Mouse (Mus musculus) gastrocnemius, adult 2 months (tissue): ENCODE results near the gene Zmynd19. TPM values are rescaled to one million over a fixed set of nuclear protein-coding genes. Genes with fewer than 3 reads are reported as not detected.

ENCODE experiments used
- DNase-seq: peaks from one replicate; pipeline ENCODE4 v3.0.0; 2022
- H3K27ac ChIP-seq: fragments of 200-600 bp; 2 replicates; pipeline ENCODE4 v1.8.1; 2022; ENCODE audit warnings: mild to moderate bottlenecking
- H3K4me3 ChIP-seq: fragments of 200-600 bp; 2 replicates; pipeline ENCODE4 v1.8.1; 2022; ENCODE audit warnings: mild to moderate bottlenecking, moderate library complexity
- CTCF ChIP-seq: fragments of 200-600 bp; IDR thresholded peaks from 2 replicates; pipeline ENCODE4 v1.8.1; 2022; ENCODE audit warnings: antibody characterized with exemption, mild to moderate bottlenecking, moderate library complexity
- intact Hi-C: fragments of 180-260 bp; cut with DNase I; formaldehyde crosslinking; loops from one replicate; pipeline ENCODE4 v1.15.1; 2025
- microRNA-seq: library from miRNA; unstranded; fragments of <30 nt; microRNA quantifications from one replicate; pipeline ENCODE4 v1.2.0, GENCODE M21; 2021
- total RNA-seq, 2 experiments: library from RNA; stranded (reverse); gene quantifications; 2 replicates each; pipeline ENCODE4 v1.2.3; 2021

Zmynd19 gene
- total RNA-seq, 2 experiments from 2014 or later, result 20.6 to 21.2 TPM

- TF ChIP-seq CTCF, result peak; percentile 26
- Histone ChIP-seq H3K4me3 (no peak overlapping the region), H3K27ac (no peak overlapping the region)
- DNase-seq, result no peak
- intact Hi-C loops, result no loop called here
Observed at GRCm38 (mm10) chr2:25008250-25008649, 58.7 kb downstream of the Zmynd19 start.

Small RNAs within 50 kb of the gene (microRNA-seq; reads per million reads assigned to microRNA genes)
- gene Gm22875, result not detected

Other genes starting within 250 kb of the Zmynd19 start
- under 1 TPM; 0.06 to 0.20 TPM for gene Cacna1b, start 186.6 kb upstream of the Zmynd19 start, total RNA-seq
- 10 to 100 TPM; 28.3 to 29.0 TPM for gene Ehmt1, start 30.2 kb upstream of the Zmynd19 start, total RNA-seq
- 1 to 10 TPM; 1.9 to 2.8 TPM for gene Arrdc1, start 14.5 kb upstream of the Zmynd19 start, total RNA-seq
- gene Dph7, start 12.6 kb downstream of the Zmynd19 start, total RNA-seq, result 1 to 10 TPM; 3.4 to 3.8 TPM
- gene Mrpl41, start 25.3 kb downstream of the Zmynd19 start, total RNA-seq, result 10 to 100 TPM; 28.9 to 43.8 TPM
- gene Pnpla7, start 26.2 kb downstream of the Zmynd19 start, total RNA-seq, result 10 to 100 TPM; 36.5 to 44.6 TPM
- gene Nsmf, start 104.6 kb downstream of the Zmynd19 start, total RNA-seq, result 10 to 100 TPM in 1 of 2 experiments, 1 to 10 TPM in 1; 6.9 to 15.0 TPM
- not detected for gene Entpd8, start 130.5 kb downstream of the Zmynd19 start, total RNA-seq
- not detected for gene Noxa1, start 145.4 kb downstream of the Zmynd19 start, total RNA-seq
- gene Nrarp, start 231.0 kb downstream of the Zmynd19 start, total RNA-seq, result 1 to 10 TPM; 4.0 to 5.2 TPM
- gene Tor4a, start 247.1 kb downstream of the Zmynd19 start, total RNA-seq, result 1 to 10 TPM in 1 of 2 experiments, under 1 TPM in 1; 0.59 to 1.0 TPM